ENCODE assay signal across 30 mouse cellular contexts in the genomic region with DNA sequence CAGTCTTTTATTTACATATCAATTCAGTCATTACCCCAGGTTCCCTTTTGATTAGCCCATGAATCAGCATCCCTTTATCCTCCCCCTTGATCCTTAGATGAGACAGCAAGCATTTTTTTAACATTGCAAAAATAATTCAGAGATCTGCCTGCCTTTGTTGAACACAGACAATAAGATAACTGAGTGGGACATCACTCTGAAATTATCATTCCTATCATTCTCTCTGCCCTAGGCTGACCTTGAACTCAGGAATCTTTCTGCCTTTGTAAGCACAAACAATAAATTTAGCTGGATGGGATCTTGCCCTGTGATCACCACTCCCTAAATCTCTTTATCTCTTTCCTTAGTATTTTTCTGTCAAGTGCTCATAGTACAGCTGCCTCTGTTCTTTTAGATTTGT.
"Had no signal": no experiment of that assay in that cellular context is flagged by ENCODE, and none has a peak within 500 bp of the region (broad histone marks: within the 10 kb centered on the region; RNA-seq: fewer than 3 reads in every experiment).

No protein-coding gene starts in this region.

- H3K27ac ChIP-seq: heart, embryonic 10.5 days; heart, embryonic 13.5 days; heart, embryonic 15.5 days; hindbrain, embryonic 10.5 days; hindbrain, embryonic 12.5 days; hindbrain, embryonic 13.5 days; hindbrain, embryonic 14.5 days; hindbrain, embryonic 15.5 days; hindbrain, postnatal 0 days; intestine, embryonic 15.5 days; kidney, embryonic 15.5 days; kidney, postnatal 0 days; left cerebral cortex, adult 2 months had no signal

- H3K4me3 ChIP-seq: heart, embryonic 10.5 days; heart, embryonic 12.5 days; heart, embryonic 13.5 days; heart, embryonic 15.5 days; hindbrain, embryonic 10.5 days; hindbrain, embryonic 12.5 days; hindbrain, embryonic 13.5 days; hindbrain, embryonic 15.5 days; intestine, embryonic 15.5 days; kidney, embryonic 15.5 days; left cerebral cortex, adult 2 months had no signal

- DNase-seq: heart, postnatal 10 days; heart, postnatal 14 days; heart, postnatal 36 days; heart, postnatal 4 days; kidney, adult 11 months; kidney, adult 18-20 months; kidney, adult 2 months; kidney, adult 8-10 months; kidney, adult 9 months; kidney, postnatal 10 days; kidney, postnatal 14 days; kidney, postnatal 25 days; kidney, postnatal 36 days; kidney, postnatal 4 days; layer of hippocampus, adult 9-11 months; layer of hippocampus, postnatal 36 days had no signal
